Mouse (Mus musculus) thymus, adult 2 months (tissue): ENCODE measurements around the gene Calm1.

Experiments
- CTCF ChIP-seq: fragments of 200-500 bp; IDR thresholded peaks from 2 replicates; pipeline ENCODE4 v1.5.1; 2012; ENCODE audit warnings: mild to moderate bottlenecking, control low read depth, low read length, moderate library complexity, borderline replicate concordance; ENCODE audit not compliant: control insufficient read depth, poor library complexity, insufficient read depth; ENCODE audit errors: extremely low read depth
- POLR2A ChIP-seq: fragments of 200-500 bp; IDR thresholded peaks from 2 replicates; pipeline ENCODE4 v1.6.1; 2012; ENCODE audit warnings: mild to moderate bottlenecking, low read length, control low read depth, moderate library complexity; ENCODE audit not compliant: control insufficient read depth, poor library complexity, insufficient read depth; ENCODE audit errors: extremely low read depth

- TF ChIP-seq CTCF = no peak
- TF ChIP-seq POLR2A = no peak
Observed at GRCm38 (mm10) chr12:100206521-100206920, 7.3 kb downstream of the Calm1 start.
